Mouse (Mus musculus) gastrocnemius, postnatal 14 days (tissue): ENCODE results near the gene Hvcn1. TPM values are rescaled to one million over a fixed set of nuclear protein-coding genes. Genes with fewer than 3 reads are reported as not detected.
A peak's percentile ranks its signal among the peaks of the same experiment; 100 is the strongest.
"Not testable (repeated sequence)": the region's sequence is repeated elsewhere in the genome, so short reads cannot be mapped to it uniquely, and the experiment has no call there.

Experiments used
- DNase-seq: peaks from one replicate; pipeline ENCODE4 v3.0.0; 2021; ENCODE audit warnings: mixed read lengths
- intact Hi-C: fragments of 180-260 bp; cut with DNase I; formaldehyde crosslinking; loops from one replicate; pipeline ENCODE4 v1.15.1; 2025; ENCODE audit warnings: low total_unique reads
- long read RNA-seq, 2 experiments: library from polyadenylated mRNA; stranded (forward); transcript quantifications; one replicate each; pipeline ENCODE4 v2.0.0; 2021
- total RNA-seq, 2 experiments: library from RNA; stranded (reverse); gene quantifications; 2 replicates each; pipeline ENCODE4 v1.2.3; 2021

The Hvcn1 gene
- total RNA-seq = 1 to 10 TPM; 1.6 to 2.0 TPM
- long read RNA-seq, experiment 1, partial matches to known transcripts = 0 of 2 reads
- long read RNA-seq, experiment 1, other reads (novel, unspliced or antisense) = 1 of 2 reads
- long read RNA-seq, experiment 2, partial matches to known transcripts = 0 of 3 reads
- long read RNA-seq, experiment 2, other reads (novel, unspliced or antisense) = 1 of 3 reads

- intact Hi-C loops = no loop called here
- DNase-seq = no peak
Measured at GRCm38 (mm10) chr5:122206475-122206874, at the start of gene Hvcn1. TSS of gene Hvcn1 (plus strand) at chr5:122206804.

- intact Hi-C loops = no loop called here
- DNase-seq = peak; percentile 93
Measured at GRCm38 (mm10) chr5:122157827-122158381, 48.7 kb upstream of the Hvcn1 start, which contains the start of gene Ppp1cc. TSS of gene Ppp1cc (plus strand) at chr5:122158278.

- no peak for DNase-seq
- intact Hi-C loops = no loop called here
Measured at GRCm38 (mm10) chr5:122158557-122159515, 47.8 kb upstream of the Hvcn1 start.

GRCm38 (mm10) chr5:122163194-122163593 lies 43.4 kb upstream of the Hvcn1 start:
- intact Hi-C loops = no loop called here
- no peak for DNase-seq

GRCm38 (mm10) chr5:122164011-122164410 lies 42.6 kb upstream of the Hvcn1 start:
- DNase-seq = no peak
- intact Hi-C loops = no loop called here

GRCm38 (mm10) chr5:122165233-122165915 lies 41.2 kb upstream of the Hvcn1 start:
- intact Hi-C loops = no loop called here
- peak; percentile 41 for DNase-seq

GRCm38 (mm10) chr5:122166636-122167161 lies 39.9 kb upstream of the Hvcn1 start:
- intact Hi-C loops = no loop called here

GRCm38 (mm10) chr5:122168344-122169069 lies 38.1 kb upstream of the Hvcn1 start:
- intact Hi-C loops = no loop called here
- no peak for DNase-seq

More at GRCm38 (mm10) chr5:122166636-122167161, 39.9 kb upstream of the Hvcn1 start:
- DNase-seq = no peak

- DNase-seq = no peak
- intact Hi-C loops = no loop called here
Measured at GRCm38 (mm10) chr5:122171058-122171457, 35.5 kb upstream of the Hvcn1 start.

- intact Hi-C loops = loop anchor here (5.0 kb wide), 1 partner anchor 43 kb away; no protein-coding TSS in a partner anchor
- DNase-seq = no peak
Measured at GRCm38 (mm10) chr5:122175402-122175801, 31.2 kb upstream of the Hvcn1 start.

- intact Hi-C loops = loop anchor here (5.0 kb wide), 1 partner anchor 44 kb away; no protein-coding TSS in a partner anchor
- DNase-seq = no peak
Measured at GRCm38 (mm10) chr5:122175961-122176360, 30.6 kb upstream of the Hvcn1 start.

GRCm38 (mm10) chr5:122176398-122176797 lies 30.2 kb upstream of the Hvcn1 start:
- intact Hi-C loops = loop anchor here (5.0 kb wide), 1 partner anchor 44 kb away; no protein-coding TSS in a partner anchor
- DNase-seq = peak; percentile 74

- DNase-seq = no peak
- intact Hi-C loops = loop anchor here (5.0 kb wide), 1 partner anchor 47 kb away; no protein-coding TSS in a partner anchor
Measured at GRCm38 (mm10) chr5:122179665-122180064, 26.9 kb upstream of the Hvcn1 start.

- intact Hi-C loops = no loop called here
- no peak for DNase-seq
Measured at GRCm38 (mm10) chr5:122184283-122184806, 22.3 kb upstream of the Hvcn1 start.

GRCm38 (mm10) chr5:122184858-122185257 lies 21.7 kb upstream of the Hvcn1 start:
- intact Hi-C loops, DNase-seq: not testable (repeated sequence)

GRCm38 (mm10) chr5:122189115-122189514 lies 17.5 kb upstream of the Hvcn1 start:
- DNase-seq = peak; percentile 47
- intact Hi-C loops = no loop called here

GRCm38 (mm10) chr5:122190465-122190864 lies 16.1 kb upstream of the Hvcn1 start:
- intact Hi-C loops = no loop called here
- no peak for DNase-seq
